Mouse (Mus musculus) G1E (cell line): ENCODE measurements around the gene Gm4340. TPM values are rescaled to one million over a fixed set of nuclear protein-coding genes. Genes with fewer than 3 reads are reported as not detected.
"Not testable (repeated sequence)": the region's sequence is repeated elsewhere in the genome, so short reads cannot be mapped to it uniquely, and the experiment has no call there.

Experiments
- ATAC-seq: 2 replicates; pipeline ENCODE4 v1.8.0; 2016; ENCODE audit warnings: mild to moderate bottlenecking; ENCODE audit not compliant: insufficient number of reproducible peaks, poor library complexity, low FRiP score, severe bottlenecking; ENCODE audit errors: extremely low read depth
- DNase-seq: peaks from one replicate; pipeline ENCODE4 v3.0.0; 2012; ENCODE audit warnings: low spot score
- H3K27me3 ChIP-seq: 2 replicates; pipeline ENCODE4 v1.6.1; 2012; ENCODE audit warnings: mild to moderate bottlenecking, low read length, inconsistent platforms; ENCODE audit not compliant: insufficient read depth
- H3K36me3 ChIP-seq: replicated peaks from 2 replicates; pipeline ENCODE3; 2012; ENCODE audit warnings: mild to moderate bottlenecking, inconsistent platforms
- H3K4me1 ChIP-seq: 2 replicates; pipeline ENCODE4 v1.6.1; 2012; ENCODE audit warnings: low read depth, low read length, inconsistent platforms, mixed read lengths; ENCODE audit not compliant: insufficient read depth
- H3K4me3 ChIP-seq: 2 replicates; pipeline ENCODE4 v1.5.1; 2012; ENCODE audit warnings: low read depth, mild to moderate bottlenecking, inconsistent platforms, low read length, moderate library complexity, mixed read lengths
- H3K9me3 ChIP-seq: replicated peaks from 2 replicates; pipeline ENCODE4 v1.6.1; 2012; ENCODE audit warnings: inconsistent platforms
- CTCF ChIP-seq: IDR thresholded peaks from 2 replicates; pipeline ENCODE4 v1.5.1; 2012; ENCODE audit warnings: low read depth, low read length, inconsistent platforms, mixed read lengths
- GATA1 ChIP-seq: IDR thresholded peaks from 2 replicates; pipeline ENCODE4 v1.6.1; 2012; ENCODE audit warnings: borderline replicate concordance, low read length, inconsistent platforms, mixed read lengths
- GATA2 ChIP-seq: IDR thresholded peaks from 2 replicates; pipeline ENCODE4 v1.6.1; 2012; ENCODE audit warnings: low read depth, low read length, inconsistent platforms, borderline replicate concordance
- POLR2AphosphoS5 ChIP-seq: IDR thresholded peaks from 2 replicates; pipeline ENCODE4 v1.6.1; 2012; ENCODE audit warnings: low read depth, low read length, inconsistent platforms; ENCODE audit not compliant: insufficient replicate concordance
- TAL1 ChIP-seq: conservative IDR thresholded peaks from 2 replicates; pipeline ENCODE4 v1.6.1; 2012; ENCODE audit warnings: low read depth, low read length, inconsistent platforms, mixed read lengths
- polyA plus RNA-seq: library from polyadenylated mRNA; stranded (reverse); fragments of >175 nt; gene quantifications from 2 replicates; pipeline ENCODE4 v1.2.3, GENCODE M21; 2012
- total RNA-seq, 2 experiments: library from RNA; stranded (forward) in 1 of 2; stranded (reverse) in 1 of 2; fragments of 200-1000 nt in 1 of 2; fragments of >200 nt in 1 of 2; fragmentation: Nextera tagmentation in 1 of 2; gene quantifications; 2 replicates each; pipeline ENCODE4 v1.2.3; 2014 to 2017

Gene Gm4340
- total RNA-seq (2014; fragmentation: Nextera tagmentation), result not detected in 2 replicates
- total RNA-seq (2017), result not detected in 2 replicates
- polyA plus RNA-seq, result not detected in 2 replicates

- DNase-seq, H3K27me3 ChIP-seq, H3K4me1 ChIP-seq, H3K36me3 ChIP-seq, H3K4me3 ChIP-seq, H3K9me3 ChIP-seq, ATAC-seq: not testable (repeated sequence)
Measured at GRCm38 (mm10) chr10:104193742-104194141, at the start of gene Gm4340. Gm4340 (plus strand) TSS chr10:104194042.

GRCm38 (mm10) chr10:104151197-104151596, 42.6 kb upstream of the Gm4340 start, which contains the start of gene Gm6763:
Gm6763 (plus strand) TSS chr10:104151497.
- H3K9me3 ChIP-seq, H3K36me3 ChIP-seq: not testable (repeated sequence)

GRCm38 (mm10) chr10:104159706-104160105, 34.1 kb upstream of the Gm4340 start, which contains the start of gene Gm8764:
Gm8764 (plus strand) TSS chr10:104160006.
- H3K36me3 ChIP-seq, H3K9me3 ChIP-seq, ATAC-seq, H3K4me3 ChIP-seq, H3K27me3 ChIP-seq, H3K4me1 ChIP-seq, DNase-seq: not testable (repeated sequence)

More at GRCm38 (mm10) chr10:104151197-104151596, 42.6 kb upstream of the Gm4340 start, which contains the start of gene Gm6763:
- H3K27me3 ChIP-seq, ATAC-seq, DNase-seq, H3K4me3 ChIP-seq, H3K4me1 ChIP-seq: not testable (repeated sequence)

- H3K9me3 ChIP-seq, DNase-seq, H3K4me3 ChIP-seq, H3K36me3 ChIP-seq, H3K4me1 ChIP-seq, ATAC-seq, H3K27me3 ChIP-seq: not testable (repeated sequence)
Measured at GRCm38 (mm10) chr10:104168215-104168614, 25.6 kb upstream of the Gm4340 start, which contains the start of gene Gm21304. Gm21304 (plus strand) TSS chr10:104168515.

DNA sequence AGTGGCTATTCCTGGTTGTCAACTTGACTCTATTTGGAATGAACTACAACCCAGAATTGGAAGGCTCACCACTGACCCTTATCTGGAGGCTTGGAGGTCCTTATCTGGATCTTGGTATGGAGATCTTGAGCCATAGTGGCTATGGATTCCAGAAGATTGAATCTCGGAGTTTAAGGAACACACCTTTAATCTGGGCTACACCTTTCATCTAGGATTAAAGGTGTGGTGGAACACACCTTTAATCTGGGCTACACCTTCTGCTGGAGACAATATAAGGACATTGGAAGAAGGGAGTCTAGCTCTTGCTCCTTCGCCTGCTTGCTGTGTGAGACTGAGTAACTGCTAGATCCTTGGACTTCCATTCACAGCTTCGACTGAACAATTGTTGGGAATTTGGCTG, 17.1 kb upstream of the Gm4340 start, which contains the start of gene Gm21312:
Gene Gm21312, plus strand, starts transcription at position 301 of the 400 bp plus-strand sequence.
- H3K4me1 ChIP-seq, H3K9me3 ChIP-seq, DNase-seq, H3K36me3 ChIP-seq, ATAC-seq, H3K27me3 ChIP-seq, H3K4me3 ChIP-seq: not testable (repeated sequence)

GRCm38 (mm10) chr10:104185233-104185632, 8.6 kb upstream of the Gm4340 start, which contains the start of gene Gm20765:
Gm20765 (plus strand) TSS chr10:104185533.
- H3K4me3 ChIP-seq, ATAC-seq, H3K27me3 ChIP-seq, H3K36me3 ChIP-seq, H3K9me3 ChIP-seq, DNase-seq, H3K4me1 ChIP-seq: not testable (repeated sequence)

GRCm38 (mm10) chr10:104209655-104210054, 15.8 kb downstream of the Gm4340 start:
- no peaks in the 10 kb centered on the region for H3K27me3 ChIP-seq
- DNase-seq (no peak), ATAC-seq (no peak)
- H3K4me3 ChIP-seq, result no peak overlapping the region
- TF ChIP-seq TAL1 (no peak), CTCF (no peak), GATA1 (no peak), GATA2 (no peak), POLR2AphosphoS5 (no peak)
- no peaks in the 10 kb centered on the region for H3K4me1 ChIP-seq
- H3K9me3 ChIP-seq, result peaks cover 8% of the 10 kb centered on the region
- H3K36me3 ChIP-seq, result no peaks in the 10 kb centered on the region
